Mouse (Mus musculus): ENCODE data around the gene Mob1a.

DNA sequence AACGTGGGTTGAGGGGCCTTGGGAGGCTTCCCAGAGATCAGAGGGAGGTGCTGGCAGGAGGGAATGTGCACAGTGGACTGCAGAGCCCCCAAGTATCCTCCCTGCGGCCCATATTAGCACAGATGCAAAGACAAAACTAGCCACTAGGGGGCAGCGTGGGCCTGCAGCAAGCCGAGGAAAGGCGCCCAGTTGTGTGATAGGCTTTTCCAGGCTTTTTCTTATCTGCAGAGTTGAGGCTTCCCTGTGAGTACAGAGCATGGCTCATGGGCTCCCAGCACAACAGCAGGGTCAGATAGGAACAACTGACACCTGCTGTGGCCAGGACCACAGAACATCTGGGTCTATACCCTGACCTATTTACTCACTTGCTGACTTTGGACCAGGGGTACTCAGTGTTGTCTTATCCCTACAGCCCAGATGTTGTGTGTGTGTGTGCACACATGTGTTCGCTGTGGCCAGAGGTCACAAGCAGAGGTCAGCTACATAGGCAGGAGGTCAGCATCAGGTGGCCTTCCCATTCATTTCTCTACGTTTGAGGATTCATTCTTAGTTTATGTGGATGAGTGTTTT is 30.8 kb downstream of the Mob1a start:
- TF ChIP-seq CTCF (IDR thresholded peaks at IDR 0.05; ENCODE audit: borderline replicate concordance, insufficient read depth, low read depth, low read length) (peak; percentile 93), POLR2A (IDR thresholded peaks at IDR 0.05; ENCODE audit: borderline replicate concordance, insufficient read depth, low read length) (no peak)
